Mouse (Mus musculus) cortical plate, adult 2 months (tissue): ENCODE data around the gene Galnt2. TPM values are rescaled to one million over a fixed set of nuclear protein-coding genes. Genes with fewer than 3 reads are reported as not detected.

Experiments used
- H3K27ac ChIP-seq: fragments of 200-500 bp; 2 replicates; pipeline ENCODE4 v1.5.1; 2012; ENCODE audit warnings: low read length, control low read depth, inconsistent platforms; ENCODE audit not compliant: insufficient read depth
- H3K4me1 ChIP-seq: fragments of 200-500 bp; 2 replicates; pipeline ENCODE4 v1.6.1; 2011; ENCODE audit warnings: low read length; ENCODE audit not compliant: control insufficient read depth, insufficient read depth
- H3K4me3 ChIP-seq: fragments of 200-500 bp; 2 replicates; pipeline ENCODE4 v1.5.1; 2011; ENCODE audit warnings: mild to moderate bottlenecking, low read length, control low read depth; ENCODE audit not compliant: insufficient read depth
- CTCF ChIP-seq: fragments of 200-500 bp; IDR thresholded peaks from 2 replicates; pipeline ENCODE4 v1.5.1; 2011; ENCODE audit warnings: mild to moderate bottlenecking, control low read depth, low read length; ENCODE audit not compliant: insufficient read depth; ENCODE audit errors: extremely low read depth
- POLR2A ChIP-seq: fragments of 200-500 bp; IDR thresholded peaks from 2 replicates; pipeline ENCODE4 v1.6.1; 2011; ENCODE audit warnings: mild to moderate bottlenecking, low read length, control low read depth; ENCODE audit not compliant: insufficient read depth; ENCODE audit errors: extremely low read depth
- polyA plus RNA-seq: library from polyadenylated mRNA; depleted of rRNA; stranded (reverse); fragments of >200 nt; gene quantifications from 2 replicates; pipeline ENCODE4 v1.2.3, GENCODE M21; 2012

Galnt2 gene
- polyA plus RNA-seq, 1 experiment = 25.3 TPM

DNA sequence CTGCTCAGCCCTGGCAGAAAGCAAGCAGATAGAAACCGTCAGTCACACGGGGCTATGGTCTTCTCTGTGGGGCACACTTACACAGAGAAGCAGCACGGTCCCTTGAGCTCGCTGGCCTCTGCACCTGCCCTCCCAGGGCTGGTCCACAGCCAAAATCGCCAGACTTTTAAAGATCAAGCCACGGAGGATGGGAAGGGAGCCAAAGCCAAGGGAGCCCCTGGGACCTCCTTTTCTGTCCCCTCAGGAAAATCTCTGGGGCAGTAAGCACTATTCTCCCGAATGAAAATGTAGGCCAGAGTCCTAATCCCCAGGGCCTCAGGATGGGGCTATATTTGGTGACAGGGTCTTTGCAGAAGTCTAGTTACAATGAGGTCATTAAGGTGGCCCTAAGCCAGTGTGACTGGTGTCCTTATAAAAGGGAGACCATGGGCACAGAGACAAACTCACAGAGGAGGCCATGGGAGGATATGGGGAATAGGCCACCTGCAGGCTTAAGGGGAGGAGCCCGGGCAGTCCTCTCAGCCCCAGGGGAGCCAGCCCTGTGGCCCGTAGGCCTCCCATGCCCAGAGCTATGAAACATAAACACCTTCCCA is 53.9 kb downstream of the Galnt2 start:
- no peak overlapping the region for H3K27ac ChIP-seq
- no peak overlapping the region for H3K4me3 ChIP-seq
- H3K4me1 ChIP-seq = peaks cover 11% of the 10 kb centered on the region
- TF ChIP-seq CTCF (no peak), POLR2A (no peak)

- peaks cover 15% of the 10 kb centered on the region for H3K4me1 ChIP-seq
- H3K27ac ChIP-seq = no peak overlapping the region
These were observed 55.4 kb downstream of the Galnt2 start for GRCm38 (mm10) chr8:124286461-124287124.

GRCm38 (mm10) chr8:124288215-124288864 is 57.1 kb downstream of the Galnt2 start:
- TF ChIP-seq POLR2A (no peak), CTCF (no peak)
- H3K4me3 ChIP-seq = no peak overlapping the region
- peaks cover 14% of the 10 kb centered on the region for H3K4me1 ChIP-seq
- no peak overlapping the region for H3K27ac ChIP-seq

More at GRCm38 (mm10) chr8:124286461-124287124, 55.4 kb downstream of the Galnt2 start:
- H3K4me3 ChIP-seq = no peak overlapping the region
- TF ChIP-seq CTCF (0 out of 2 replicates have a peak, but pooled peaks have one; percentile 20), POLR2A (no peak)

- Histone ChIP-seq H3K4me1 (peaks cover 16% of the 10 kb centered on the region), H3K27ac (no peak overlapping the region), H3K4me3 (no peak overlapping the region)
- TF ChIP-seq CTCF (no peak), POLR2A (no peak)
These were observed 58.4 kb downstream of the Galnt2 start for GRCm38 (mm10) chr8:124289481-124290050.

- H3K4me1 ChIP-seq = peaks cover 17% of the 10 kb centered on the region
- TF ChIP-seq POLR2A (no peak), CTCF (0 out of 2 replicates have a peak, but pooled peaks have one; percentile 26)
- H3K4me3 ChIP-seq = no peak overlapping the region
- peak overlapping the region; percentile 24; the same call in 1 of the 2 replicates for H3K27ac ChIP-seq
These were observed 59.9 kb downstream of the Galnt2 start for GRCm38 (mm10) chr8:124290911-124291691.

GRCm38 (mm10) chr8:124291693-124292092 is 60.5 kb downstream of the Galnt2 start:
- H3K4me1 ChIP-seq = peaks cover 17% of the 10 kb centered on the region
- no peak for TF ChIP-seq CTCF
- no peak for TF ChIP-seq POLR2A
- H3K4me3 ChIP-seq = no peak overlapping the region
- no peak overlapping the region for H3K27ac ChIP-seq

GRCm38 (mm10) chr8:124292965-124293364 is 61.8 kb downstream of the Galnt2 start:
- H3K4me3 ChIP-seq = no peak overlapping the region
- peaks cover 17% of the 10 kb centered on the region for H3K4me1 ChIP-seq
- H3K27ac ChIP-seq = peak overlapping the region; percentile 2
- TF ChIP-seq POLR2A (no peak), CTCF (no peak)

GRCm38 (mm10) chr8:124294425-124294824 is 63.2 kb downstream of the Galnt2 start:
- Histone ChIP-seq H3K27ac (no peak overlapping the region), H3K4me3 (no peak overlapping the region), H3K4me1 (peaks cover 15% of the 10 kb centered on the region)
- TF ChIP-seq POLR2A = no peak
- no peak for TF ChIP-seq CTCF

GRCm38 (mm10) chr8:124294900-124295299 is 63.7 kb downstream of the Galnt2 start:
- peaks cover 15% of the 10 kb centered on the region for H3K4me1 ChIP-seq
- no peak overlapping the region for H3K27ac ChIP-seq
- TF ChIP-seq CTCF = no peak
- TF ChIP-seq POLR2A = no peak
- no peak overlapping the region for H3K4me3 ChIP-seq
